Mouse (Mus musculus): ENCODE measurements around the gene 4930595D18Rik. TPM values are rescaled to one million over a fixed set of nuclear protein-coding genes. Genes with fewer than 3 reads are reported as not detected.

The 4930595D18Rik gene
- polyA plus RNA-seq, 1 experiment from 2014 or later = not detected

DNA sequence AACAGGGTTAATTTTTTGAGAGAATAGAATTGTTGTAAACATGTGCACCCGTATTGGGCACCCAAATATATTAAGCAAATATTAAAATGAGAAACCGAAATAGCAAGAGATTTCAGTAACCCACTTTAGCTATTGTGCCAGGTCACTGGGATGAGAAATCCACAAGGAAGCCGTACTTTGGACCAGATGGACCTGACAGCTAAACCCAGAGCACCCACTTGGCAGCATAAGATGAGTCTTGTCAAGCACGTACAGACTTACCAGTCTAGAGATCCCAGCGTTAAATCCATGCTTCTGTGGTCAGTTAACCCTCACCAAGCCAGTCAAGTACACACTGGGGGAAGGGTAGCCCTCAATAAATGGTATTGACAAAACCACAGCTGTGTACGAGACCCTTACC lies 58.6 kb downstream of the 4930595D18Rik start:
- H3K4me3 ChIP-seq (ENCODE audit: low read length) = no peak overlapping the region
- no peak overlapping the region for H3K27ac ChIP-seq (ENCODE audit: low read length)
- H3K9me3 ChIP-seq (ENCODE audit: control insufficient read depth, low read length) = 0 out of 2 replicates have a peak, but pooled peaks cover 3% of the 10 kb centered on the region
- H3K4me1 ChIP-seq (ENCODE audit: control insufficient read depth, insufficient read depth, low read length) = no peaks in the 10 kb centered on the region
- no peaks in the 10 kb centered on the region for H3K36me3 ChIP-seq (ENCODE audit: control insufficient read depth, insufficient read depth, low read length)
- no peak overlapping the region for H3K4me2 ChIP-seq (ENCODE audit: low read depth, low read length)
- no peak for ATAC-seq
- no peaks in the 10 kb centered on the region for H3K27me3 ChIP-seq (replicated peaks; ENCODE audit: control insufficient read depth, insufficient read depth, low read length)
- 71% methylated on average over 6 of the region's 6 CpGs for WGBS
- no peak overlapping the region for H3K9ac ChIP-seq (ENCODE audit: low read depth, low read length)

- H3K4me3 ChIP-seq (ENCODE audit: low read length) = no peak overlapping the region
- H3K9me3 ChIP-seq (ENCODE audit: control insufficient read depth, low read length) = 0 out of 2 replicates have a peak, but pooled peaks cover 3% of the 10 kb centered on the region
- ATAC-seq = no peak
- no peak overlapping the region for H3K27ac ChIP-seq (ENCODE audit: low read length)
- WGBS = 68% methylated on average over 14 of the region's 14 CpGs
- no peaks in the 10 kb centered on the region for H3K36me3 ChIP-seq (ENCODE audit: control insufficient read depth, insufficient read depth, low read length)
- no peaks in the 10 kb centered on the region for H3K27me3 ChIP-seq (replicated peaks; ENCODE audit: control insufficient read depth, insufficient read depth, low read length)
- no peak overlapping the region for H3K4me2 ChIP-seq (ENCODE audit: low read depth, low read length)
- no peaks in the 10 kb centered on the region for H3K4me1 ChIP-seq (ENCODE audit: control insufficient read depth, insufficient read depth, low read length)
- H3K9ac ChIP-seq (ENCODE audit: low read depth, low read length) = no peak overlapping the region
These were observed 59.6 kb downstream of the 4930595D18Rik start for GRCm38 (mm10) chr12:111124601-111125260.

GRCm38 (mm10) chr12:111122332-111122852 lies 61.9 kb downstream of the 4930595D18Rik start:
- no peaks in the 10 kb centered on the region for H3K4me1 ChIP-seq (ENCODE audit: control insufficient read depth, insufficient read depth, low read length)
- no peak overlapping the region for H3K4me3 ChIP-seq (ENCODE audit: low read length)
- no peak for ATAC-seq
- no peaks in the 10 kb centered on the region for H3K36me3 ChIP-seq (ENCODE audit: control insufficient read depth, insufficient read depth, low read length)
- no peaks in the 10 kb centered on the region for H3K27me3 ChIP-seq (replicated peaks; ENCODE audit: control insufficient read depth, insufficient read depth, low read length)
- H3K9ac ChIP-seq (ENCODE audit: low read depth, low read length) = no peak overlapping the region
- H3K27ac ChIP-seq (ENCODE audit: low read length) = no peak overlapping the region
- H3K4me2 ChIP-seq (ENCODE audit: low read depth, low read length) = no peak overlapping the region
- 0 out of 2 replicates have a peak, but pooled peaks cover 3% of the 10 kb centered on the region for H3K9me3 ChIP-seq (ENCODE audit: control insufficient read depth, low read length)

DNA sequence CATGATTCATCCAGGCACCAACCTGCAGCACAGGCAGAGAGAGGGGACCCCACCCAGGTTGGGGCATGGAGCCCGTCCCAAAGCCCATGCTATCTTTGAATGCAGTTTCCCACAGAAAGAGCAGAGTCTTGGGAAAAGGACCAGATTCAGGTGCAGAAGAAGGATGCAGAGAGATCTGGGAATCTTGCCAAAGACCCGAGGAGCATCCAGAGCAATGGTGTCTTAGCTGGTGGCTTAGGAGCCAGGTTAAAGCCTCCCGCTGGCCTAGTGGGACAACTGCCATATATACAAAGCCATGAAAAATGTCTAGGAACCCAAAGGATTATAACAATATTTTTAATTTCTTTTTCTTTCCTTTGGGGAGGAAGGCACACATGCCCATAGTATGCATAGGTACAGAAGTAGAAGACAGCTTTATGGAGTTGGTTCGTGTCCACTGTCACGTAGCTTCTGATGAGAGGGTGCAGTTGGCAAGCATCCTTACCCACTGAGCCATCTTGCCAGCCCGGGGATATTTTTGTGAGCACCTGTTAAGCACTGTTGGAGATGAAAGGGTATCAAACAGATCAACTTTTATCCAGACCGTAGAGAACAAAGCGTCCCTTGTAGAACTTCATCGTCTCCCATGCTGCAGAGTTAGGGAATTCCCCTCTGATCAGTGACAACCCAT lies 63.2 kb downstream of the 4930595D18Rik start:
- 0 out of 2 replicates have a peak, but pooled peaks cover 3% of the 10 kb centered on the region for H3K9me3 ChIP-seq (ENCODE audit: control insufficient read depth, low read length)
- H3K4me2 ChIP-seq (ENCODE audit: low read depth, low read length) = no peak overlapping the region
- peaks cover 4% of the 10 kb centered on the region for H3K36me3 ChIP-seq (ENCODE audit: control insufficient read depth, insufficient read depth, low read length)
- H3K9ac ChIP-seq (ENCODE audit: low read depth, low read length) = no peak overlapping the region
- no peaks in the 10 kb centered on the region for H3K4me1 ChIP-seq (ENCODE audit: control insufficient read depth, insufficient read depth, low read length)
- 93% methylated on average over 9 of the region's 9 CpGs for WGBS
- H3K27ac ChIP-seq (ENCODE audit: low read length) = no peak overlapping the region
- no peak overlapping the region for H3K4me3 ChIP-seq (ENCODE audit: low read length)
- ATAC-seq = no peak
- no peaks in the 10 kb centered on the region for H3K27me3 ChIP-seq (replicated peaks; ENCODE audit: control insufficient read depth, insufficient read depth, low read length)

DNA sequence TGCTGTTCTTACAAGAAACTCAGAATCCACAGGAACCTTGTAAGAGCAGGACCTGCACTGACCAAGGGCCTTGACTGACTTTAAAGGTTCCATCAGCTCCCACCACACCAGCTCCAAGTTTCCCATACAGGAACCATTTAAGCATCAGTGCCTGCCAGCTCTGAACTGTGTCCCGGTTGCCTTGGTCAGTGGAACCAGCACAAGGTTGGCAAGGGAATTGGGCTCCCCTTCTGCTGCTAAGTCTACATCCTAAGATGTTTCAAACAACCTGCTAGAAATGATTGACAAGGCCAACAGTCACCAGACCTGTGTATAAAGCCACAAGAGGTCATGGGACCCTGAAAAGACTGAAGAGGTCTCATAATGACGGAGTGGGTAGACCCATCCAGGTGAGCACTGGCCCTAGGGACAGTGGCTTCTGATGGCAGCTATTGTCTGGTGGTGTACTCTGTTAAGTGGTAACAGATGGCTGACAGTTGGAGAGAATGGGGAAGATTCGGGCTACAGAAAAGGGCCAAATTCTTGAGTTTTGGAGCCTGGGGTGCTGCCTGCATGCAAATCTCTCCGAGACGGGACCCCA lies 64.7 kb downstream of the 4930595D18Rik start:
- Histone ChIP-seq H3K27me3 (replicated peaks; ENCODE audit: control insufficient read depth, insufficient read depth, low read length) (no peaks in the 10 kb centered on the region), H3K4me2 (ENCODE audit: low read depth, low read length) (no peak overlapping the region), H3K9ac (ENCODE audit: low read depth, low read length) (no peak overlapping the region), H3K36me3 (ENCODE audit: control insufficient read depth, insufficient read depth, low read length) (peaks cover 8% of the 10 kb centered on the region), H3K27ac (ENCODE audit: low read length) (no peak overlapping the region), H3K9me3 (ENCODE audit: control insufficient read depth, low read length) (0 out of 2 replicates have a peak, but pooled peaks cover 3% of the 10 kb centered on the region), H3K4me3 (ENCODE audit: low read length) (no peak overlapping the region), H3K4me1 (ENCODE audit: control insufficient read depth, insufficient read depth, low read length) (no peaks in the 10 kb centered on the region)
- ATAC-seq = no peak
- WGBS = 95% methylated on average over 5 of the region's 5 CpGs

- ATAC-seq = no peak
- Histone ChIP-seq H3K9ac (ENCODE audit: low read depth, low read length) (no peak overlapping the region), H3K9me3 (ENCODE audit: control insufficient read depth, low read length) (no peaks in the 10 kb centered on the region), H3K27ac (ENCODE audit: low read length) (no peak overlapping the region), H3K4me3 (ENCODE audit: low read length) (no peak overlapping the region), H3K36me3 (ENCODE audit: control insufficient read depth, insufficient read depth, low read length) (peaks cover 19% of the 10 kb centered on the region), H3K27me3 (replicated peaks; ENCODE audit: control insufficient read depth, insufficient read depth, low read length) (no peaks in the 10 kb centered on the region), H3K4me1 (ENCODE audit: control insufficient read depth, insufficient read depth, low read length) (no peaks in the 10 kb centered on the region), H3K4me2 (ENCODE audit: low read depth, low read length) (no peak overlapping the region)
- WGBS = 92% methylated on average over 5 of the region's 5 CpGs
These were observed 69.7 kb downstream of the 4930595D18Rik start for GRCm38 (mm10) chr12:111114593-111114992.

GRCm38 (mm10) chr12:111111176-111111575 lies 73.1 kb downstream of the 4930595D18Rik start:
- Histone ChIP-seq H3K9me3 (ENCODE audit: control insufficient read depth, low read length) (no peaks in the 10 kb centered on the region), H3K4me1 (ENCODE audit: control insufficient read depth, insufficient read depth, low read length) (no peaks in the 10 kb centered on the region), H3K4me2 (ENCODE audit: low read depth, low read length) (no peak overlapping the region), H3K9ac (ENCODE audit: low read depth, low read length) (no peak overlapping the region), H3K27ac (ENCODE audit: low read length) (no peak overlapping the region), H3K36me3 (ENCODE audit: control insufficient read depth, insufficient read depth, low read length) (peaks cover 15% of the 10 kb centered on the region), H3K4me3 (ENCODE audit: low read length) (no peak overlapping the region), H3K27me3 (replicated peaks; ENCODE audit: control insufficient read depth, insufficient read depth, low read length) (no peaks in the 10 kb centered on the region)
- ATAC-seq = no peak
- WGBS = 86% methylated on average over 8 of the region's 8 CpGs

Other genes starting within 250 kb of the 4930595D18Rik start
- 32.2 and 33.6 TPM in 2 replicates for gene Ankrd9, start 205.5 kb downstream of the 4930595D18Rik start, polyA plus RNA-seq (2015; fragmentation: Nextera tagmentation; extraction: Ambion mirVana)
- 6.9 and 7.9 TPM in 2 replicates for gene Rcor1, start 145.1 kb downstream of the 4930595D18Rik start, polyA plus RNA-seq (2015; fragmentation: Nextera tagmentation; extraction: Ambion mirVana)
- gene Traf3, start 18.1 kb downstream of the 4930595D18Rik start, polyA plus RNA-seq (2015; fragmentation: Nextera tagmentation; extraction: Ambion mirVana) = 4.0 TPM in 2 replicates
- gene Amn, start 86.6 kb upstream of the 4930595D18Rik start, polyA plus RNA-seq (2015; fragmentation: Nextera tagmentation; extraction: Ambion mirVana) = 233 and 312 TPM in 2 replicates
- gene Cdc42bpb, start 193.2 kb upstream of the 4930595D18Rik start, polyA plus RNA-seq (2015; fragmentation: Nextera tagmentation; extraction: Ambion mirVana) = 30.1 and 32.5 TPM in 2 replicates
- 1.2 TPM in 2 replicates for gene Lbhd2, start 222.3 kb upstream of the 4930595D18Rik start, polyA plus RNA-seq (2015; fragmentation: Nextera tagmentation; extraction: Ambion mirVana)
- 20.4 and 29.1 TPM in 2 replicates for gene Exoc3l4, start 232.5 kb upstream of the 4930595D18Rik start, polyA plus RNA-seq (2015; fragmentation: Nextera tagmentation; extraction: Ambion mirVana)